Mouse (Mus musculus) megakaryocyte, adult 5-6 weeks (primary cell): ENCODE results near the gene Ptprk. TPM values are rescaled to one million over a fixed set of nuclear protein-coding genes. Genes with fewer than 3 reads are reported as not detected.

Experiments used
- ATAC-seq: 2 replicates; pipeline ENCODE4 v1.8.0; 2016; ENCODE audit warnings: mild to moderate bottlenecking, inconsistent platforms; ENCODE audit not compliant: poor library complexity, severe bottlenecking
- total RNA-seq, 2 experiments: library from RNA; stranded (forward) in 1 of 2; stranded (reverse) in 1 of 2; fragments of 153-499, 151-499 nt in 1 of 2; fragments of 221-1000, 200-1000 nt in 1 of 2; gene quantifications; 2 replicates each; pipeline versions ENCODE4 v1.2.3 to v1.2.4; 2015 to 2017

Ptprk gene
- total RNA-seq, 2 experiments from 2014 or later, result not detected

DNA sequence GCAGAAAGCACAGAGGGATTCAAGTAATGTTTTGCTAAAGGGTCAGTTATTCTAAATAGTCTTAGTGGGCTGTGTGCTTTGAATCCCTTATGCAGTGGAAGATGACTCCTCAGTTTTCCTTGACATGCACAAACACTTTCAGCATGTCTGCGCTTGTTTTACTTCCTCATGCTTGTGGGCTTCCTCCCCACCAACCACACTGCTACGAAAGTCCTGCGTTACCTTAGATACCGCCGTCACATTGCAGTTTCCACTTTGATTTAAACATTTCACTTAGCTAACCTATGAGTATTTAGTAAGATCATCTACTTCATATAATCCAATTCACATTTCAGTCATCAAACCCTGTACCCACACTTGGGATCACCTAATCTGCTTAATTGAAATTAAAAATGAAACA is 441.5 kb downstream of the Ptprk start:
- ATAC-seq, result peak; percentile 87

GRCm38 (mm10) chr10:28518297-28518696 is 443.7 kb downstream of the Ptprk start:
- ATAC-seq, result no peak

- ATAC-seq, result peak; percentile 46
Observed at GRCm38 (mm10) chr10:28519861-28520260, 445.2 kb downstream of the Ptprk start.

GRCm38 (mm10) chr10:28523992-28524735 is 449.5 kb downstream of the Ptprk start:
- ATAC-seq, result no peak

GRCm38 (mm10) chr10:28540595-28540994 is 466.0 kb downstream of the Ptprk start:
- ATAC-seq, result peak; percentile 98

DNA sequence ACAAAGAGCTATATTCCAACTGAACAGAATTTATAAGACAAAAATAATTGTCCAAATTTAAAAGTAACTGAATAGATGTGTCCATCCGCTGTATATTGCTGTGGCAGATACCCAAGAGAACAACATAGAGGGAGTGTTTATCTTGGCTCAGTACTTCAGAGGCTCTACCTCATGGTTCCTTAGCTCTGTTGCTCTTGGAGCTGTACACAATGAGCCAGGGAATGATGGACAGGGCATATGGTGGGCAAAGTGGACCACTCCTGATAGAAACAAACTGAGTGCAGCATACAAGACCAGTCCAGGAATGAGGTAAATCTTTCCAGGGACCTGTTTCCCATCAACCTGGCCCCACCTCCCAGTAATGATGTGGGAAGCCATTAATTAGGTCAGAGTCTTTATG is 468.1 kb downstream of the Ptprk start:
- no peak for ATAC-seq

GRCm38 (mm10) chr10:28550549-28550948 is 475.9 kb downstream of the Ptprk start:
- ATAC-seq, result no peak

DNA sequence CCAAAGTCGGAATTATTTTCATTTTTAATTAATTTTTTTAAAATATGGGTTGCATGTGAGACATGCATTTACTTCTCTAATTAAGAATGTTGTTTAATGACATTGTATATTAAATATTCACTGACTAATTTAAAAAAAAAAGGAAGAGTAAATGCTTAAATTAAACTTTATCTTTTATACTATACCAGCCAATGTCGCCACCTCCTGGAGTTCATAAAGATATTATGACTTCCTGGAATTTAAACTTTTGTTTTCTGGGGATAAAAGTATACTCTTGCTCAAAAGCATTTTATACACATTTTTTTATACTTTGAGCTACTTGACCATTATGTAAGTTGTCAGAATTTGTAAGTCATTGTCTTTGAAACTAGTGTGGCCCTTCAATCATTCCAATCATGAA is 477.4 kb downstream of the Ptprk start:
- no peak for ATAC-seq

DNA sequence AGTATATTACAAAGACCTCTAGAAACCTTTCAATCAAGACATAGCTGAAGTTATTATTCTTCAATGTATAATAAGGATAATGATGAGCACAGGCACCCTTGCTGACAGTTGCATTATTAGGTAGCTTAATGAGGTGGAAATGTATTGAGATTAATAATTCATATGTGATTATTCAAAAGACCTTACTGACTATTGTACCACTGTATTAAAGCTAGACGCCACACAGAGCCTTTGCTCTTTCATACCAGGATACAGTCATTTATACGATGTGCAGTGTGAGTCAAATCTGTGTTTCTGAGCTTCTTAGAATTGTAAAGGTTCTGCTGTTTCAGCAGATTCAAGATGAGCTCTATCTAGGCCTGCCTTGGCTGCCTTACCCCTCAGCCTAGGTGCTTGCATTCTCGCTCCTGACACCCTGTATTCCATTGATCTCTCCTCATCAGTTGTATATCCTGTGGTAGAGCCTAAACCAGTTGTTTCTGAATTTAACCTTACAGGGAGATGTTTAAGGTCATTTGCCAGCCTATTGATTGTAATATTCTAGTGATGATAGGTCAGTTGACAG is 489.6 kb downstream of the Ptprk start:
- no peak for ATAC-seq

- peak; percentile 49; the same call in 1 of the 2 replicates for ATAC-seq
Observed at GRCm38 (mm10) chr10:28566378-28566777, 491.8 kb downstream of the Ptprk start.

- no peak for ATAC-seq
Observed at GRCm38 (mm10) chr10:28566828-28567227, 492.2 kb downstream of the Ptprk start.

- no peak; the same call in 1 of the 2 replicates for ATAC-seq
Observed at GRCm38 (mm10) chr10:28567441-28567840, 492.8 kb downstream of the Ptprk start.

DNA sequence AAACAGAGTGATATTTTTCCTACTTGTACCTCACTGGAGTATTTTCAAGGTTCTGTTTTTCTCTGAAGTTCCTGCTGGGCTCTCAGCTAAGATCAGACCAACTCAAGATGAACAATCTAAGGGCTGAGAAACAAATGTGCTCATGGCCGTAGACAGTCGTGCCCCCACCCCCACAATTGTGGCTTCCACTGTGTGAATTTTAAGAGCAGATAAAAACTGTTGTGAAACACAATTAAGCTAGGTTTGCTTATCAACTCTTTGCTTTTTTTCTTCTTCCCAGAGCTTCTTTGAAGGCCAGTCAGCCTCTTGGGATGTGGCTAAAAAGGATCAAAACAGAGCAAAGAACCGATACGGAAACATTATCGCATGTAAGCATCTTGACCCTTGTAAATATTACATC is 493.4 kb downstream of the Ptprk start:
- ATAC-seq, result no peak

GRCm38 (mm10) chr10:28579596-28579995 is 505.0 kb downstream of the Ptprk start:
- peak; percentile 72 for ATAC-seq

DNA sequence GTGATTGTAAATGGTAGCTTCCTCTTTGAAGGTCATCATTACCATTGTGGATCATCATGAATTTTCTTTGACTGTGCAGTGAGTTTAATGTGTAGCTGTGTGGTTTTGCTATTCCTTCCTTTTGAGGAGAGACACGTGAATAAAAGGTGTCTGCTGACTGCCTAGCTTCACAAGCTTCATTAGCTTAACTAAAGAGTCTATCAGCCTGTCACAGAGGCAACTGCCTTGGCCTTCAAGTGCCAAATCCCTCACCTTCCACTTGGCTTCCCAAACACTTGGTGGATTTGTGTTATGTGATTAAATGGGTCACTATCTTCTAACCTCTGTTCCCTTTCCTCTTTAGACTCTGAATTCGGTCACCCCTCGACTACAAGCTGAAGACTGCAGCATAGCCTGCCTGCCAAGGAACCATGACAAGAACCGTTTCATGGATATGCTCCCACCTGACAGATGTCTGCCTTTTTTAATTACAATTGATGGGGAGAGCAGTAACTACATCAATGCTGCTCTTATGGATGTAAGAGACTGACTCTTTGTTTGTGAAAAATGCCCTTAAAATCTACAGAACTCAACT is 512.0 kb downstream of the Ptprk start:
- no peak for ATAC-seq

GRCm38 (mm10) chr10:28588401-28588800 is 513.8 kb downstream of the Ptprk start:
- ATAC-seq, result no peak

- no peak for ATAC-seq
Observed at GRCm38 (mm10) chr10:28590822-28591221, 516.2 kb downstream of the Ptprk start.

GRCm38 (mm10) chr10:28593566-28594292 is 519.1 kb downstream of the Ptprk start:
- ATAC-seq, result peak; percentile 92

- ATAC-seq, result no peak
Observed at GRCm38 (mm10) chr10:28596897-28597296, 522.3 kb downstream of the Ptprk start.

DNA sequence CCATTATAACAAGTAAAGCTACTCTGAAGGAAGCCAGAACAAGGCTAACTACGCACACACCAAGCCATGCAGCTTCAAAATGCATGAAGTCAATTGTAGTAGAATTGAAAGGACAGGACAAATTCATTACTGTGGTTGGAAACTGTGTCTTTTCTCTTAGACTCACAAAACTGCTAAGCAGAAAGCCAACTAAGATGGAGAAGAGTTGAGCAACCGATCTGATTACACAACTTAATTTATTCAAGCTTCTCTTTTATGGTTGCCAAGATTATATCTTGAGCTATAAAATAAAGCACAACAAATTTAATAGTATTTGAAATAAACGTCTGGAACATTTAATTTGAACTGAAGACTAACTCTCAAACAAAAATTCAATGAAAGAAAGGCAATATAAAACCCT is 534.5 kb downstream of the Ptprk start:
- ATAC-seq, result no peak

DNA sequence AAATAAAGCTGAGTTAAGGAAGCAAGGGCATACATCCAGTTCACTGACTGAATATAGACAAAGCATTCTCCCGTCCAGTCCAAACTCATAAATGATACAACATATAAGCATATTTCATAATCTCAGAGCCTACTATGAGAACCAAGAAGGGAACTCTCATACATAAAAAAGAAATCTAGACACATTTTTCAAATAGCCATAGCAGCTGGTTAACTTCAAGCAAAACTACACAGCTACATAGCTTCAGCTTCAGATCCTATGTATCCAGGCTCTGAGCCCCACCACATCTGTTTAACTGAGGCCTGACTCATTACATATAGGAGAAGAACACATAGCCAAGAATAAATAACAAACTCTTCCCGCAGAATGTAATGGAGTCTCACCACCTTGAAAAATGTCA is 539.8 kb downstream of the Ptprk start:
- ATAC-seq, result no peak

DNA sequence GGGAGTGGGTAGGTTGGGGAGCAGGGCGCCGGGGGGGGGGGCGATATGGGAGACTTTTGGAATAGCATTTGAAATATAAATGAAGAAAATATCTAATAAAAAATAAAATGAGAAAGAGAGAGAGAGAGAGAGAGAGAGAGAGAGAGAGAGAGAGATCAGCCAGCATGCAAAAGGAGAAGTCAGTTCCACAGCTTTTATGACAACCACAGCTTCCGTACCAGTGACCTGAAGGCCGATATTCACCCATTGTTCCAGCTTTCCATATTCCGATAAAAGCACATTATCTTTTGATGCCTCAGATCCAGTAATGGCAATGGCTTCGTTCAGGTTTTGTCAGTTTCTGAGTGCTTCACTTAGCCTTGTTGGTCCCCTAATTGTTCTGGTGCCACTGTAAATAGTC is 542.6 kb downstream of the Ptprk start:
- no peak for ATAC-seq
